Mouse (Mus musculus): ENCODE measurements around the gene Lyz2. TPM values are rescaled to one million over a fixed set of nuclear protein-coding genes. Genes with fewer than 3 reads are reported as not detected.

Lyz2 gene
- total and polyA plus RNA-seq, 3 experiments, result not detected

- H3K79me2 ChIP-seq (ENCODE audit: control insufficient read depth, insufficient read depth, low read length, poor library complexity), result no peaks in the 10 kb centered on the region
- TF ChIP-seq ETS1 (IDR thresholded peaks at IDR 0.05; ENCODE audit: low read depth, low read length) (no peak), ZC3H11A (IDR thresholded peaks at IDR 0.05; ENCODE audit: low read depth, low read length) (no peak), HCFC1 (IDR thresholded peaks at IDR 0.05; ENCODE audit: low read depth, low read length) (no peak), MYC (IDR thresholded peaks at IDR 0.05; ENCODE audit: low read depth, low read length) (no peak), POLR2A (IDR thresholded peaks at IDR 0.05; ENCODE audit: control insufficient read depth in 1 of 2, insufficient read depth in 1 of 2, low read depth in 1 of 2, low read length in 2 of 2, poor library complexity in 1 of 2) (no peak), BHLHE40 (IDR thresholded peaks at IDR 0.05; ENCODE audit: borderline replicate concordance, low read depth, low read length) (no peak), POLR2AphosphoS2 (IDR thresholded peaks at IDR 0.05; ENCODE audit: low read length) (no peak), CTCF (IDR thresholded peaks at IDR 0.05 in 2 of 3, conservative IDR thresholded peaks at IDR 0.05 in 1 of 3; ENCODE audit: control insufficient read depth in 1 of 3, insufficient read depth in 1 of 3, low read depth in 2 of 3, low read length in 3 of 3, poor library complexity in 1 of 3, severe bottlenecking in 1 of 3) (no peak)
- H3K36me3 ChIP-seq (ENCODE audit: control insufficient read depth in 1 of 2, insufficient read depth in 2 of 2, low read length in 2 of 2), result no peaks in the 10 kb centered on the region
- H3K27me3 ChIP-seq (ENCODE audit: control insufficient read depth in 1 of 2, insufficient read depth in 2 of 2, low read length in 2 of 2), result peaks cover 2 to 3% of the 10 kb centered on the region in 2 experiments; a peak in 2 of 4 replicates
- H3K4me1 ChIP-seq (ENCODE audit: control insufficient read depth in 1 of 2, insufficient read depth in 2 of 2, low read length in 2 of 2), result no peaks in the 10 kb centered on the region
- H3K9ac ChIP-seq (ENCODE audit: control insufficient read depth, low read depth, low read length, poor library complexity, severe bottlenecking), result no peak overlapping the region
- DNase-seq (ENCODE audit: low read depth, low spot score), result no peak
- H3K9me3 ChIP-seq (replicated peaks; ENCODE audit: insufficient read depth, low read length), result no peaks in the 10 kb centered on the region
- no peak overlapping the region for H3K4me3 ChIP-seq (ENCODE audit: control insufficient read depth in 1 of 2, insufficient read depth in 1 of 2, low read depth in 2 of 2, low read length in 2 of 2)
- no peak overlapping the region for H3K27ac ChIP-seq (ENCODE audit: control insufficient read depth, low read depth, low read length)
These were observed 22.3 kb downstream of the Lyz2 start for GRCm38 (mm10) chr10:117259870-117260269.

GRCm38 (mm10) chr10:117238603-117239002 lies 43.5 kb downstream of the Lyz2 start, which contains the start of gene 9530003J23Rik:
TSS of gene 9530003J23Rik (minus strand) at chr10:117238703.
- no peak for DNase-seq (ENCODE audit: low read depth, low spot score)
- Histone ChIP-seq H3K9ac (ENCODE audit: control insufficient read depth, low read depth, low read length, poor library complexity, severe bottlenecking) (no peak within 1 kb of the TSS), H3K9me3 (replicated peaks; ENCODE audit: insufficient read depth, low read length) (no peaks in the 10 kb centered on the region), H3K4me3 (ENCODE audit: control insufficient read depth in 1 of 2, insufficient read depth in 1 of 2, low read depth in 2 of 2, low read length in 2 of 2) (no peak within 1 kb of the TSS), H3K27me3 (ENCODE audit: control insufficient read depth in 1 of 2, insufficient read depth in 2 of 2, low read length in 2 of 2) (peaks cover 3 to 12% of the 10 kb centered on the region in 2 experiments), H3K4me1 (ENCODE audit: control insufficient read depth in 1 of 2, insufficient read depth in 2 of 2, low read length in 2 of 2) (no peaks in the 10 kb centered on the region), H3K27ac (ENCODE audit: control insufficient read depth, low read depth, low read length) (no peak within 1 kb of the TSS), H3K36me3 (ENCODE audit: control insufficient read depth in 1 of 2, insufficient read depth in 2 of 2, low read length in 2 of 2) (no peaks in the 10 kb centered on the region), H3K79me2 (ENCODE audit: control insufficient read depth, insufficient read depth, low read length, poor library complexity) (no peaks in the 10 kb centered on the region)
- TF ChIP-seq HCFC1 (IDR thresholded peaks at IDR 0.05; ENCODE audit: low read depth, low read length) (no peak), TCF12 (IDR thresholded peaks at IDR 0.05; ENCODE audit: low read depth, low read length) (no peak), CHD2 (IDR thresholded peaks at IDR 0.05; ENCODE audit: low read length) (no peak), ETS1 (IDR thresholded peaks at IDR 0.05; ENCODE audit: low read depth, low read length) (no peak), ZNF384 (IDR thresholded peaks at IDR 0.05; ENCODE audit: low read depth, low read length) (no peak), CTCF (IDR thresholded peaks at IDR 0.05 in 2 of 3, conservative IDR thresholded peaks at IDR 0.05 in 1 of 3; ENCODE audit: control insufficient read depth in 1 of 3, insufficient read depth in 1 of 3, low read depth in 2 of 3, low read length in 3 of 3, poor library complexity in 1 of 3, severe bottlenecking in 1 of 3) (no peak), SIN3A (IDR thresholded peaks at IDR 0.05; ENCODE audit: low read length) (no peak), KAT2A (conservative IDR thresholded peaks at IDR 0.05; ENCODE audit: low read depth, low read length) (no peak), POLR2A (IDR thresholded peaks at IDR 0.05; ENCODE audit: control insufficient read depth in 1 of 2, insufficient read depth in 1 of 2, low read depth in 1 of 2, low read length in 2 of 2, poor library complexity in 1 of 2) (no peak), ZC3H11A (IDR thresholded peaks at IDR 0.05; ENCODE audit: low read depth, low read length) (no peak), UBTF (IDR thresholded peaks at IDR 0.05; ENCODE audit: borderline replicate concordance, insufficient read depth, low read depth, low read length) (no peak), SMC3 (IDR thresholded peaks at IDR 0.05; ENCODE audit: low read depth, low read length) (no peak)
